Mouse (Mus musculus): ENCODE measurements around the gene Slc39a8. TPM values are rescaled to one million over a fixed set of nuclear protein-coding genes. Genes with fewer than 3 reads are reported as not detected.
A peak's percentile ranks its signal among the peaks of the same experiment; 100 is the strongest.

Slc39a8 gene
- total RNA-seq, 2 experiments from 2014 or later = 0.66 to 0.82 TPM

DNA sequence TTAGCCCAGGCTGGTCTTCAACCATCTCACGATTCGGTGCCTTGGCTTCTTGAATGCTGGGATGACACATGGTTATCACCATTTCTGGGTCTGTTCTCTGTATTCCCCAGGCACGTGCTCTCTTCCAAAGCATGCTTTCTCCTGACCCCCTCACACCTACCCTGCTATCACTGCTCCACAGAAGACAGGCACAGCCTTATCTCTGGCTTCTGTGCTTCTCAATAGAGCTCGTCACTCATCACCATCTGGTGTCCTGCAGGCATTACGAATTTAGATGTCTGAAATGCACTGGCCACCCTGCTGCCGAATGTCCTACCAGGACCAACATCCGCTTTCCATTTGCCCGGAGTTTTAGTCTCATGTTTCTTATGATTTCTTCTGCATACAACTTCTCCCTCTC lies 18.6 kb downstream of the Slc39a8 start:
- DNase-seq = no peak
- intact Hi-C loops (cut with DNase I; ENCODE audit: low total_unique reads) = no loop called here

DNA sequence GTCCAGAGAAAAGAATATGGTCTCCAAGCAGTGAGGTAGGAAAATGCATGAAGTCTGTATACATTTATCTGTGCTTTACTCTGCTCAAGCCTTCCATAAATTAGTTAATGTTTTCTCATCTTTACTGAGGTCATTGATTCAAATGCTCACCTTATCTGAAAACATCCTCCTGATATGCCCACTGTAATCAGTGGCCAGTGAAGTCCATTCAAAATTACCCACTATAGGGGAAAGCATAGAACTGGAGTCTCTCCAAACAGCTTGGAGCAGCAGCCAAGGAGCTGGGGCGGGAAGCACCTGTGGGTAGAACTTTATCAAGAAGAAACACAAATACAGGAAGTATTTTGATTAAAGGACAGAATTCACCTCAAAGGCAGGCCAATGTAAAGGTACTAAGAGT lies 19.8 kb downstream of the Slc39a8 start:
- no peak for DNase-seq
- intact Hi-C loops (cut with DNase I; ENCODE audit: low total_unique reads) = no loop called here

GRCm38 (mm10) chr3:135845860-135846259 lies 20.8 kb downstream of the Slc39a8 start:
- intact Hi-C loops (cut with DNase I; ENCODE audit: low total_unique reads) = no loop called here

DNA sequence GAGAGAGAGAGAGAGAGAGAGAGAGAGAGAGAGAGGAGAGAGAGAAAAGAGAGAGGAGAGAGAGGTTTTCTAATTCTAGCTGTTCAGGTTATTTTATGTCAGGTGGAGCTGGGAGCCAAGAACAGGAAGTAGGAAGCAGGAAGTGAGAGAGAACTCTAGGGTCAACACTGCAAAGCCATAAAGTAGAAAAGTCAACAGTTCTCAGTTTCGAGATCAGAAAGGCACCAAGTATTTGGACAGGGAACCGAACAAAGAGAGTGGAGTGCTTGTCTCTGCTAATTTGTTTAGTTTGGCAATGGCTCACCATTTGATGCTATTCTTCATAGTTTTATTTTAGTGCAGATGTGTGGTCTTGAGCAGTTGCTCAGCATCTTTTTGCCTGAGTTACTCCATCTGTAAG lies 26.5 kb downstream of the Slc39a8 start:
- DNase-seq = no peak
- intact Hi-C loops (cut with DNase I; ENCODE audit: low total_unique reads) = no loop called here

More at GRCm38 (mm10) chr3:135845860-135846259, 20.8 kb downstream of the Slc39a8 start:
- DNase-seq = no peak

DNA sequence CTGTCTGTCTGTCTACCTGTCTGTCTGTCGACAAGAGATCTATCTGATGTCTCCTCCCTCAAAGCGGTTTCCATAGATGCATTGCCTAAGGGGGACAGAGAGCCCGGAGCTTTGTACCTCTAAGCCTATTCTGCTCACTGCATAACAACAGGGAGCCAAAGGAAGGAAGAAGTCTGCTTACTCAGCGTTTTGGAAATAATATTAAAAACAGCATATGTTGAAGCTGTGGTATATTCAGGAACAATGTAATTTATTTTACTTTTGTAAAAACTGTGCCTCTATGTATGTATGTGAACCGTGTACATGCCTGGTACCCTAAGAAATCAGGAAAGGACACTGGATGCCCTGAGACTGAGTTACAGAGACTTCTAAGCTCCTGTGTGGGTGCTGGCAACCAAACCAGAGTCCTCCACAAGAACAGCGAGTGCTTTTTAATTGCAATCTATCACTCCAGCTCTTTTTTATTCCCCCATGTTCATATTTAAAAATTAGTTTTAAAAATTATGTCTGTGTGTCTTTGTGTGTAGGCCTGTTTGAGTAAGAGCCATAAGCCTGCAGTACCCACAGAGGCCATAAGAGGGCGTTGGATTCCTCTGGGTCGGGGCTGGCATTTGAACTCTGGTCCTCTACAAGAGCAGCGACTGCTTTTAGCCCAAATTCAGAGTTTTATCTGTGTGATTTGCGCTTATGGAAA lies 28.7 kb downstream of the Slc39a8 start:
- no peak for DNase-seq
- intact Hi-C loops (cut with DNase I; ENCODE audit: low total_unique reads) = no loop called here

DNA sequence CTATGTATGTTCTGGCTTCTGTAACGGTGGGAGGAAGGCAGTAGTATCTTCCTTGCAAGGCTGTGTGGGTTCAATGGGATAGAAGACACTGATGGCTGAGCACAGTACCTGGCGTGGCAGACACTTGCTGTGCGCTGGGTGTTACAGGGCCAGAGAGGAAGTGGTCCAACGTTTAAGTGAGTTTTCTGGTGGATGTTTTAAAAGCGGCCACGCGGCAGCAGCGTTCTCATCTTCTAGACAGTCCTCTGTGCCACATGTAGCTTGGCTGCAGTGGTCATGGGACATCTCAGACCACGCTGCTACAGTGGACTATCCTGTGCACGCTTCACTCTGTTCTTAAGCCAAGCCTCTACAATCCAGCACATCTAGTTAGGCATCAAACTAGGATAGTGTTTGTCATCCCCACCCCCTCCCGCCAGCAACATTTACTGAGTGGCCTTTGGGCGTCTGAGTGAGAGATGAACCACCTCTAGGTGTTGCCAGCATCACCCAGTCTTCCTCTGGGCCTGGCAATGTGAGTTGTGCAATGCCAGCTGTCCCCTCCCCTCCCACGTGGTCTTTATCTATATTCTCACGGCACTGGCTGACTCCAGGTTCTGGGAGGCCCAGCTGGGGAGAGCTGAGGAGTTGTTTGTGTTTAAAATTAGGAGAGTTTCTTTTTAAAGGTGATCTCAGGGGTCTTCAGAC lies 29.4 kb downstream of the Slc39a8 start:
- intact Hi-C loops (cut with DNase I; ENCODE audit: low total_unique reads) = no loop called here
- no peak for DNase-seq

DNA sequence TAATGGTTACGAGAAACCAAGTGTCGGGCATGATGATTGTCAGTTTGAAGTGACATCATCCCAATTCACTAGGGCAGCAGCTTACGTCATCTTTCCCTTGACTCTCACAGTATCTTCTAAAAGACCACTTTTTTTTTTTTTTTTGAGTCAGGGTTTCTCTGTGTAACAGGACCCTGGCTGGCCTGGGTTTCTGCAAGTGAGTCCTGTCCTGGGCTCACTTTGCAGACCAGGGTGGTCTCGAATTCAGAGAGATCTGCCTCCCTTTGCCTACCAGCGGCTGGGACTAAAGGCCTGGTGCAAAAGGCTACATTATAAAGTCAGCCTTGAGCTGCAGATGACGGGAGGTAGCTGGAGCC lies 29.9 kb downstream of the Slc39a8 start:
- DNase-seq = no peak
- intact Hi-C loops (cut with DNase I; ENCODE audit: low total_unique reads) = no loop called here

DNA sequence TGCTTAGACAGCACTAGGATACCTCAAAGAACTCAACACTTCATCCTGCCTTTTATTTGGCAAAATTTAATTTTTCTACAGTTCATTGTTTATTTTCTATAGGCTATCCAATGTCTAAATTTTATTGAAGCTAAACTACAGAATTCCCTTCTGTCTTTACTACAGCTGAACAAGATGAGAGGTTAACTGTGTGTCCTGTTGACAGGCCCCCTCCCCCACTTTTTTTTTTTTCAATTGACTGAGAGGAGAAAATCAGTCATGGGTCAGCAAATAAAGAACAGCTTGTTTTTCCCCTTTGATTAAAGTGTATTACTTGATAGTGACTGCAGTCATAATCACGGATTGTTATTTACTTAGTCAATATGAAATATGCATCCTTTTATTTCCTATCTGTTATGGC lies 31.2 kb downstream of the Slc39a8 start:
- intact Hi-C loops (cut with DNase I; ENCODE audit: low total_unique reads) = no loop called here
- no peak for DNase-seq

DNA sequence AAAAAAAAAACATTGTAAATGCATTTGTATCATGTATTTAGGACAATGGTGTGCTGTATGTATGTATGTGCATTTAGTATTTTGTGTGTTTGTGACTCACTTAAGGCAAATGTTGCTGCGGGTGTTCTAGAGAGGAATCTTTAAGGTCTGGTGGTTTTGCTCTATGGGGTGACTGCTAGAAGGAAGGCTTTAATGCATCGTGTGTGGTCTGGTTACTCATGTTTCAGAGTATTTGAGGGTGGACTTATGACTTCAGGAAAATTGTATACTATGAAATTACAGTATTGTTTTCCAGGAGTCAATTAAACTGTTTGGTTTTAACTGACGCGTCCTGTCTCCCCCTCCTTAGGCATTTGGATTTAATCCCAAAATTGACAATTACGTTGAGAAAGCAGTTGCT lies 32.1 kb downstream of the Slc39a8 start:
- intact Hi-C loops (cut with DNase I; ENCODE audit: low total_unique reads) = no loop called here
- no peak for DNase-seq

DNA sequence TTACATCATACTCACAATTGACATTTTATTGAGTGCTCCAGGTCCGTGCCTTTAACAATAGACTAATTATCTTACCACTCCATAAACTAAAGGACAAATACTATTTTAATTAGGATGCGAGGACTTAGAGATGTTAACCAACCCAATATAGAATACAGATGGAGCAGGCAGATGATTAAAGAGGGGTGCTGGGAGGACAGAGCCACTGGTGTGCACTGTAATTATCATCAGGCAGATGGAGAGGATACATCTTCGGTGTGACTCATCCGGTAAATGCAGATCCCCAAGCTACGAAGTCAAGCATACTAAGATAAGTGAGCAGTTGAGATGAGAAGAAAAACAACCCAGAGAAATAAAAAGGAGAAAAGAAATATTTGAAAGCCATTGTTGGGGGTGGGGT lies 34.4 kb downstream of the Slc39a8 start:
- intact Hi-C loops (cut with DNase I; ENCODE audit: low total_unique reads) = no loop called here
- no peak for DNase-seq

DNA sequence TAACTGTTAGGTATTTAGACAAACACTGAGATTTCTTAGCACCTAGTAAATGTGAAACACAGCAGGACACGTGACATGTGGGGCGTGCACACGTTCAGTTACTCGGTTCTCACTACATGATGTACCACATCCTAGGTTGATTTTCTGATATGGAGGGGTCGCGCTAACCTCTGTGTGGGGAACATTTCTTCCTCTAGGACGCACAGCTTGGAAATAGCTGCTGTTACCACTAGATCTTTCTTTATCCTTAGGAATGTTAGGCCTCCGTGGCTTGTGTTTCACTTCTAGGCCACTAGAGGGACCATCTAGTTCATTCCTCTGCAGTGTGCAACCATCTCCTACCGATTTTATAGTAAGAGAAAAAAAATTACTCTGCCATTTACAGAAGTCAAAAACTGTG lies 37.7 kb downstream of the Slc39a8 start:
- DNase-seq = no peak
- intact Hi-C loops (cut with DNase I; ENCODE audit: low total_unique reads) = no loop called here

DNA sequence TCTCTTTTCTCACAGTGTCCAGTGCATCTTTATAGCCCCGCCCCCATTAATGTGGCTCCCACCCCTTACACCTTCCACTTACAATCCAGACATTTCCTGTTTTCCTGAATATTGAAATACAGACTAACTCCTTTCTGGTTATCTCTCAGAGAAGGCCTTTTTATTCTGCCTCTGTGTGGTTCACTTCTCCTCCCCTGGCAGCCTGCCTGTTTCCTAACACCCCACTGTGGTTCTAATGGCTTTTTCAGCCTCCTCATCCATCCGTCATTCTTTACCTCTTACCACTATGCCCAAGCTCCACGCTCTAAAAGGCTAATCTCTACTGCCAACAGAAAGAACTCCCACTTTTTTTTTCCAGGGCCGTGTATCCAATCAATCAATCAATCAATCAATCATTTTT lies 44.0 kb downstream of the Slc39a8 start:
- no peak for DNase-seq
- intact Hi-C loops (cut with DNase I; ENCODE audit: low total_unique reads) = no loop called here

DNA sequence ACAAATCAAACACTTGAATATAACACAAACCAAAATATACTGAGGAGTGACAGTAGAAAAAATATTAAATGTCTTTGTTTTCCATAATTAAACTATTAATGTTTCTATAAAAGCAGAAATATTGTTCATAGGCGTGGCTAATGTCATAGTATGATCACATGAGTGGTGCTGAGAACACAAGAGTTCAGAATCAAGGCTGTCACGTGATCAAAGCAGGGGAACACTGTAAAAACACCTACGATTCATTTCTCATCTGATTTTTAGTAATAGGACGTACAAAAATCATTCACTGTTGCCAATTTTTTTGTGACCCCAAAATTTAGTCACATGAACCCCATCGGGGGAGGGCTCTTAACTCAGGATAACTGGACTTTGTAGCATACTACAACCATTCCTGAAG lies 47.2 kb downstream of the Slc39a8 start:
- no peak for DNase-seq

DNA sequence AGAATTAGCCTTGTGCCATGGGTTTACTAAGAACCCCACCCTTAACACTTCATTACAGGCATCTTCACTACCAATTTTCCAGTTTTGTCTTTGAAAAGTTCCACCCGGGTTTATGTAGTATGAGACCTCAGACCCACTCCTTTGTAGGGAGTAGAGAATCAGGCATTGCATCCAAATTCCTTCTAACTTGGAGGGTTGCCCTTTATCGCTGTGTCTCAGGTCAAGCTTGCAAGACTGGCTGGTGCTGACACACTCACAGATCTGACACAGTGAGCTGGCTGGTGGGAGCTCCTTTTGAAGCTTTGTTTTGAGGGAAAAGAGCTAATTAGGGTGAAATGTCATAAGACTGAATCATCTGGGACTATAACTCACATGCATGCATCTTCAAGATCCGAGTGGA lies 48.5 kb downstream of the Slc39a8 start:
- intact Hi-C loops (cut with DNase I; ENCODE audit: low total_unique reads) = no loop called here
- DNase-seq = no peak

More for the DNA sequence above, 47.2 kb downstream of the Slc39a8 start:
- intact Hi-C loops (cut with DNase I; ENCODE audit: low total_unique reads) = no loop called here

- intact Hi-C loops (cut with DNase I; ENCODE audit: low total_unique reads) = no loop called here
- DNase-seq = no peak
These were observed 53.0 kb downstream of the Slc39a8 start for GRCm38 (mm10) chr3:135878048-135878447.

- DNase-seq = no peak
- intact Hi-C loops (cut with DNase I; ENCODE audit: low total_unique reads) = no loop called here
These were observed 61.0 kb downstream of the Slc39a8 start for GRCm38 (mm10) chr3:135885927-135886658.

- intact Hi-C loops (cut with DNase I; ENCODE audit: low total_unique reads) = no loop called here
- DNase-seq = peak; percentile 40
These were observed 61.6 kb downstream of the Slc39a8 start for GRCm38 (mm10) chr3:135886659-135887027.

DNA sequence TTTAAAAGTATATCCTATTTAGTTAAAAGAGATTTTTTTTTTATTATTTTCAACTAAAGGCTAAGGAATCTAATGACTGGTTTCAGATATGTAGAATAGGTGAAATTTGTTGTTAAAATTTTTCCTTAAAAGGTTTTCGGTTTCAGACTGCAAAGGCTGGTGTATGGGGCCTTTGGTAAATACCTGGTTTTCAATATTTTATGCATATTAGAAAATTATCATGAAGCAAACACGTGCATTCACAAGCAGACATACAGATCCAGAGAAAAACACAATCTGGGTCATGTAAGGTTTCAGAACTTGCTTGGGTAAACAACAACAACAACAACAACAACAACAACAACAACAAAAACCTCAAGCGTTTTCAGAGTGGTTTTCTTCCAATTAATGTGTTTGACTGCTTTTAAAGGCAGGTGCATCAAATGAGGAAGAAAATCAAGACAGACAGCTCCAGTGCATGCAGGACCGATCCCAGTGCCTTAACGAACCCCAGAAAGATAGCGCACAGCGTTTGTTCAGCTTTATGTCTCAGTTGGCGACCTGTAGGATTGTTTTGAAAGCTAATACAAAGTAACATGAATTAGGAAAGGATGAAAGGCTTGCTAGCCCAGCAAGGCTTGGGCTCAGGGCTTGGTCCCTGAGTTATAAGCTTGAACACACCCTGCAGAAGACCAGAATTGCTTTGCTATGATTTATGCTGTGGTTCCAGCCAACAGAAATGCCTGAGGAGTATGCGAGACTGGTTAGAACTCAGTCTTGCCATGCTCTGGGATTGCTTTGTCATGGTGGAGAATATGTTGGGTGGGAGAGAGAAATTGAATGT lies 62.2 kb downstream of the Slc39a8 start:
- no peak for DNase-seq
- intact Hi-C loops (cut with DNase I; ENCODE audit: low total_unique reads) = no loop called here

DNA sequence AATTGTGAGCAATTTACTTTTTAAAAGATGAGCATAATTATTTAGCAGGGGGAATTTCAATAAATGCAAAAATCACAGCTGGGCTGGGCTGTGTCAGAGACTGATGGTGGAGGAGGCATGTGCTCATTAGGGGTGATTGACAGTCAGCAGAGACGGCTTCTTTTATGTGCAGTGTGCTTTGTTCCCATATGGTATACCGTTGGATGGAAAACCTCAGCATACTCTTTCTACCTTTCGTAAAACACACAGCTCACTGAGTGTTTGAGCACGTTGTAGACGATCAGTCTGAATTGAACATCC lies 62.7 kb downstream of the Slc39a8 start:
- no peak for DNase-seq
- intact Hi-C loops (cut with DNase I; ENCODE audit: low total_unique reads) = no loop called here

DNA sequence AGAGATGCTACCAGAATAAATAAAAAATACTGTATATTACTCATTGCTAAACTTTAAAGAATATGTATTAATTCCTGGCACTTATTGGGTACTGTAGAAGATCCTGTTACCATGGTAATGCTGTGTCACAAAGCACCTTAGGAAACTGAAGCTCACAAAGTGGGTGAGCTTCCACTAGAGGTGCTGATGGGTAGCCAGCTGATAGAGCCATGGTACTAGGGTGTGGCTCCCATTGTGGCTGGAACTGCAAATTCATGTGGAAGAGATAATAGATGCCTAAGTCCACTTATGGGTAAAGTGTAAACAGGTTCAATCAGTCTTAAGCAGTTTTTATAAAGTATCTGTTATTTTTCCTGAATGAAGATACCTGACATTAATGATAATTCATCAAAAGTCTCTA lies 64.3 kb downstream of the Slc39a8 start:
- DNase-seq = no peak
- intact Hi-C loops (cut with DNase I; ENCODE audit: low total_unique reads) = no loop called here

Measured in gastrocnemius, postnatal 14 days (tissue).